28 mouse cellular contexts compared by ENCODE assay signal in genomic region chr8:48970655-48971054, GRCm38 (mm10).
DNase-seq lines count a peak whose midpoint lies in the region; ATAC-seq lines count a peak whose summit lies in the region.
"Had no signal": no experiment of that assay in that cellular context is flagged by ENCODE, and none has a peak within 500 bp of the region (broad histone marks: within the 10 kb centered on the region; RNA-seq: fewer than 3 reads in every experiment).

No protein-coding gene starts in this region.

- 78% methylated on average over 5 of the region's 5 CpGs for WGBS in embryonic facial prominence, embryonic 14.5 days
- WGBS in embryonic facial prominence, embryonic 10.5 days: 66% methylated on average over 5 of the region's 5 CpGs
- WGBS in forebrain, embryonic 12.5 days: 20% methylated on average over 5 of the region's 5 CpGs
- WGBS in forebrain, embryonic 16.5 days: 19% methylated on average over 5 of the region's 5 CpGs

- H3K4me1 ChIP-seq in embryonic facial prominence, embryonic 14.5 days (ENCODE audit: control insufficient read depth, insufficient read depth, low read length): no peaks in the 10 kb centered on the region
- H3K4me1 ChIP-seq in embryonic facial prominence, embryonic 10.5 days: no peaks in the 10 kb centered on the region
- H3K4me1 ChIP-seq in forebrain, embryonic 12.5 days: peaks cover 13% of the 10 kb centered on the region; the same call in 1 of the 2 replicates
- H3K4me1 ChIP-seq in forebrain, embryonic 16.5 days (replicated peaks; ENCODE audit: control insufficient read depth, insufficient read depth, low read length): no peaks in the 10 kb centered on the region
- H3K4me1 ChIP-seq: embryonic facial prominence, embryonic 15.5 days; hindbrain, embryonic 10.5 days had no signal

- H3K4me2 ChIP-seq in embryonic facial prominence, embryonic 14.5 days (ENCODE audit: low read depth, low read length): no peak overlapping the region
- no peak overlapping the region for H3K4me2 ChIP-seq in forebrain, embryonic 12.5 days
- no peak overlapping the region for H3K4me2 ChIP-seq in forebrain, embryonic 16.5 days (ENCODE audit: low read length)
- H3K4me2 ChIP-seq: embryonic facial prominence, embryonic 15.5 days; heart, embryonic 11.5 days; hindbrain, embryonic 13.5 days had no signal

- no peaks in the 10 kb centered on the region for H3K9me3 ChIP-seq in embryonic facial prominence, embryonic 14.5 days (ENCODE audit: control insufficient read depth, low read length)
- no peaks in the 10 kb centered on the region for H3K9me3 ChIP-seq in embryonic facial prominence, embryonic 10.5 days
- no peaks in the 10 kb centered on the region for H3K9me3 ChIP-seq in forebrain, embryonic 12.5 days
- H3K9me3 ChIP-seq in forebrain, embryonic 16.5 days (ENCODE audit: control insufficient read depth, low read length): no peaks in the 10 kb centered on the region
- H3K9me3 ChIP-seq: embryonic facial prominence, embryonic 15.5 days; hindbrain, embryonic 10.5 days; hindbrain, embryonic 13.5 days had no signal

- no peaks in the 10 kb centered on the region for H3K36me3 ChIP-seq in embryonic facial prominence, embryonic 14.5 days (ENCODE audit: control insufficient read depth, insufficient read depth, low read length)
- H3K36me3 ChIP-seq in embryonic facial prominence, embryonic 10.5 days (replicated peaks): no peaks in the 10 kb centered on the region
- H3K36me3 ChIP-seq in forebrain, embryonic 12.5 days (replicated peaks): no peaks in the 10 kb centered on the region
- no peaks in the 10 kb centered on the region for H3K36me3 ChIP-seq in forebrain, embryonic 16.5 days (ENCODE audit: control insufficient read depth, insufficient read depth)
- H3K36me3 ChIP-seq: embryonic facial prominence, embryonic 15.5 days; G1E; hindbrain, embryonic 10.5 days; hindbrain, embryonic 13.5 days had no signal

- no peak overlapping the region for H3K4me3 ChIP-seq in embryonic facial prominence, embryonic 14.5 days (ENCODE audit: low read depth, low read length)
- H3K4me3 ChIP-seq in embryonic facial prominence, embryonic 10.5 days: no peak overlapping the region
- H3K4me3 ChIP-seq in forebrain, embryonic 12.5 days (replicated peaks): no peak overlapping the region
- no peak overlapping the region for H3K4me3 ChIP-seq in forebrain, embryonic 16.5 days (replicated peaks; ENCODE audit: low read length)
- H3K4me3 ChIP-seq: embryonic facial prominence, embryonic 15.5 days; hindbrain, embryonic 10.5 days; hindbrain, embryonic 13.5 days had no signal

- no peak overlapping the region for H3K27ac ChIP-seq in embryonic facial prominence, embryonic 14.5 days (replicated peaks; ENCODE audit: low read depth, low read length)
- no peak overlapping the region for H3K27ac ChIP-seq in embryonic facial prominence, embryonic 10.5 days (replicated peaks)
- no peak overlapping the region for H3K27ac ChIP-seq in forebrain, embryonic 12.5 days
- no peak overlapping the region for H3K27ac ChIP-seq in forebrain, embryonic 16.5 days (ENCODE audit: low read length)
- H3K27ac ChIP-seq: embryonic facial prominence, embryonic 15.5 days; hindbrain, embryonic 10.5 days; hindbrain, embryonic 13.5 days; hindbrain, postnatal 0 days had no signal

- no peaks in the 10 kb centered on the region for H3K27me3 ChIP-seq in embryonic facial prominence, embryonic 14.5 days (replicated peaks; ENCODE audit: control insufficient read depth, insufficient read depth, low read length)
- 0 out of 2 replicates have a peak, but pooled peaks cover 4% of the 10 kb centered on the region for H3K27me3 ChIP-seq in embryonic facial prominence, embryonic 10.5 days (replicated peaks; ENCODE audit: low read depth, poor library complexity, severe bottlenecking)
- peaks cover 26% of the 10 kb centered on the region for H3K27me3 ChIP-seq in forebrain, embryonic 12.5 days
- H3K27me3 ChIP-seq in forebrain, embryonic 16.5 days (replicated peaks; ENCODE audit: control insufficient read depth, insufficient read depth, low read length): no peaks in the 10 kb centered on the region
- H3K27me3 ChIP-seq: CH12.LX; embryonic facial prominence, embryonic 15.5 days; hindbrain, embryonic 13.5 days had no signal

- DNase-seq in embryonic facial prominence, embryonic 14.5 days (ENCODE audit: low spot score): peak; percentile 5
- no peak for DNase-seq in embryonic facial prominence, embryonic 10.5 days (ENCODE audit: low spot score)
- DNase-seq in Muller cell, postnatal 12 days (ENCODE audit: inconsistent ontology term): peak; percentile 36
- peak; percentile 71 for DNase-seq in retina, embryonic 14.5 days (ENCODE audit: low spot score)
- no peak for DNase-seq in urinary bladder, adult 18-20 months (ENCODE audit: low spot score in 2 of 2)
- DNase-seq: adrenal gland, adult 8-10 months; adrenal gland, postnatal 25 days; B cell, adult 2 months; cerebellum, adult 18-20 months; cerebellum, adult 9-10 months; cerebellum, postnatal 14 days; embryo, embryonic 11 days; gastrocnemius, postnatal 10 days; gastrocnemius, postnatal 36 days; kidney, adult 18-20 months; kidney, adult 9 months had no signal

- no peak; the same call in 1 of the 2 replicates for ATAC-seq in embryonic facial prominence, embryonic 14.5 days (ENCODE audit: low read depth)
- ATAC-seq in forebrain, embryonic 12.5 days (ENCODE audit: low FRiP score): 0 out of 2 replicates have a peak, but pooled peaks have one; percentile 51
- ATAC-seq in forebrain, embryonic 16.5 days: no peak
- ATAC-seq: activated CD4-positive, CD25-positive, alpha-beta regulatory T cell, adult 4 months; hindbrain, postnatal 0 days; inflammation-experienced regulatory T-cells, adult 6 months; intestine, embryonic 16.5 days had no signal

- no peak overlapping the region for H3K9ac ChIP-seq in embryonic facial prominence, embryonic 14.5 days (ENCODE audit: low read depth, low read length)
- no peak overlapping the region for H3K9ac ChIP-seq in forebrain, embryonic 12.5 days
- H3K9ac ChIP-seq in forebrain, embryonic 16.5 days (replicated peaks; ENCODE audit: low read depth, low read length): no peak overlapping the region
- H3K9ac ChIP-seq: embryonic facial prominence, embryonic 15.5 days; hindbrain, embryonic 13.5 days had no signal

Comparison
In these comparisons a context has a peak if more than half of its experiments do, and no peak if none do; other contexts are left out.
1. DNase-seq: peak in embryonic facial prominence, embryonic 14.5 days (single experiment), Muller cell, postnatal 12 days (single experiment) and retina, embryonic 14.5 days (single experiment); none in embryonic facial prominence, embryonic 10.5 days (single experiment) and urinary bladder, adult 18-20 months (0 of 2).